ENCODE assay signal across 20 mouse cellular contexts in genomic region chr3:122551174-122551573, GRCm38 (mm10).
A peak's percentile ranks its signal among the peaks of the same experiment; 100 is the strongest.
DNase-seq lines count a peak whose midpoint lies in the region; ATAC-seq lines count a peak whose summit lies in the region.
"Had no signal": no experiment of that assay in that cellular context is flagged by ENCODE, and none has a peak within 500 bp of the region (broad histone marks: within the 10 kb centered on the region; RNA-seq: fewer than 3 reads in every experiment).

No protein-coding gene starts in this region.

- DNase-seq in lung, postnatal 36 days: peak; percentile 17
- no peak for DNase-seq in lung, postnatal 4 days
- DNase-seq in gonadal fat pad, adult 2 months (ENCODE audit: low read depth): peak; percentile 23
- no peak for DNase-seq in right cerebral cortex, adult 18-20 months
- DNase-seq in thymus, postnatal 10 days (ENCODE audit: low spot score in 2 of 2): no peak
- DNase-seq: adrenal gland, postnatal 10 days; adrenal gland, postnatal 36 days; cerebellum, adult 18-20 months; cerebellum, adult 9-10 months; cerebellum, postnatal 14 days; forebrain, postnatal 0 days; gastrocnemius, adult 2 months; gastrocnemius, postnatal 14 days; heart, adult 2 months; heart, postnatal 14 days; heart, postnatal 4 days had no signal

- ATAC-seq in megakaryocyte progenitor cell, adult 5-6 weeks (replicated peaks; ENCODE audit: poor library complexity): peak; percentile 74
- ATAC-seq: activated CD4-positive, CD25-positive, alpha-beta regulatory T cell, adult 4 months; forebrain, embryonic 14.5 days; forebrain, postnatal 0 days; hindbrain, postnatal 0 days had no signal

Comparison
In these comparisons a context has a peak if more than half of its experiments do, and no peak if none do; other contexts are left out.
1. DNase-seq: peak in lung, postnatal 36 days (single experiment) and gonadal fat pad, adult 2 months (single experiment); none in lung, postnatal 4 days (0 of 2), right cerebral cortex, adult 18-20 months (single experiment) and thymus, postnatal 10 days (0 of 2).